Mouse (Mus musculus) intestine, embryonic 14.5 days (tissue): ENCODE data around the gene Cyp4f17. TPM values are rescaled to one million over a fixed set of nuclear protein-coding genes. Genes with fewer than 3 reads are reported as not detected.
"Not testable (repeated sequence)": the region's sequence is repeated elsewhere in the genome, so short reads cannot be mapped to it uniquely, and the experiment has no call there.

Source experiments
- ATAC-seq: fragments of 200-750 bp; cut with Nextera tagmentation; replicated peaks from 2 replicates; pipeline ENCODE4 v1.8.0; 2017; ENCODE audit warnings: low read depth, moderate number of reproducible peaks, moderate TSS enrichment, moderate library complexity; ENCODE audit not compliant: low FRiP score, low TSS enrichment
- DNase-seq: peaks from one replicate; pipeline ENCODE4 v3.0.0-alpha.2; 2018; ENCODE audit warnings: low spot score
- H3K27ac ChIP-seq: fragments of 300-500 bp; sonication (generic); 2 replicates; pipeline ENCODE4 v1.5.1; 2014; ENCODE audit warnings: low read depth, mild to moderate bottlenecking, control low read depth
- H3K27me3 ChIP-seq: fragments of 300-500 bp; sonication (generic); replicated peaks from 2 replicates; pipeline ENCODE4 v1.6.1; 2014; ENCODE audit warnings: low read length, control low read depth; ENCODE audit not compliant: control insufficient read depth, insufficient read depth
- H3K36me3 ChIP-seq: fragments of 300-500 bp; sonication (generic); 2 replicates; pipeline ENCODE4 v1.6.1; 2014; ENCODE audit warnings: low read length, control low read depth; ENCODE audit not compliant: control insufficient read depth, insufficient read depth
- H3K4me1 ChIP-seq: fragments of 300-500 bp; sonication (generic); replicated peaks from 2 replicates; pipeline ENCODE4 v1.6.1; 2014; ENCODE audit warnings: low read length, control low read depth, mixed read lengths; ENCODE audit not compliant: control insufficient read depth, insufficient read depth
- H3K4me2 ChIP-seq: fragments of 300-500 bp; sonication (generic); 2 replicates; pipeline ENCODE4 v1.6.1; 2014; ENCODE audit warnings: low read length
- H3K4me3 ChIP-seq: fragments of 300-500 bp; sonication (generic); 2 replicates; pipeline ENCODE4 v1.5.1; 2014; ENCODE audit warnings: low read depth, low read length, control low read depth, mixed read lengths
- H3K9ac ChIP-seq: fragments of 300-500 bp; sonication (generic); 2 replicates; pipeline ENCODE4 v1.6.1; 2014; ENCODE audit warnings: mild to moderate bottlenecking, low read length
- H3K9me3 ChIP-seq: fragments of 300-500 bp; sonication (generic); 2 replicates; pipeline ENCODE4 v1.6.1; 2016; ENCODE audit warnings: low read length, control low read depth; ENCODE audit not compliant: control insufficient read depth
- WGBS: fragments of 180-500 bp; shearing (Covaris S2); extraction: QIAGEN DNeasy Blood & Tissue Kit; methylation state at CpG from one replicate; pipeline ENCODE4 v1.1.7; 2014; 5-methylcytosine and 5-hydroxymethylcytosine counted together
- polyA plus RNA-seq: library from polyadenylated mRNA; unstranded; fragments of >200 nt; fragmentation: Nextera tagmentation; extraction: Ambion mirVana; gene quantifications from 2 replicates; pipeline ENCODE4 v1.2.1, GENCODE M21; 2014

The Cyp4f17 gene
- polyA plus RNA-seq, 1 experiment from 2014 or later, result 6.9 TPM

DNA sequence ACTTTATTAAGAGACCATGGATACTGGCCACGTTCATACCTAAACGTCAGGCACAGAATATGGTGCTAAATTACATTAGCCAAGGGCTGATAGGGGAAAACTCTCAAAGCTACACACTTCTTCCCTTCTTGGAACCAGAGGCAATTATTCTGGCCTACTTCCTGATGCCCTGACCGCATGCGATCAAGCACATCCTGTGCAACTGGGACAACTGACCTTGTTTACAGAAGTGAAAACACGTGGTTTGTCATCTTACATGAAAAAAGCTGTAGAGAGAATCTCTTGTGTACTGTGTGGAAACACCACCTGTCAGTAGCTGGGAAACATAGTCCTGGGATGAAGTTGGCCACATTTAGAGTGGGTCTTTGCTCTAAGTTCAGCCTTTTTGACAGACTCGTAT, 28.2 kb downstream of the Cyp4f17 start:
- DNase-seq (no peak), ATAC-seq (no peak)
- H3K4me3 ChIP-seq, result no peak overlapping the region
- WGBS, result 78% methylated on average over 6 of the region's 6 CpGs
- H3K27ac ChIP-seq, result no peak overlapping the region
- H3K9me3 ChIP-seq, result no peaks in the 10 kb centered on the region
- H3K36me3 ChIP-seq, result no peaks in the 10 kb centered on the region
- H3K9ac ChIP-seq, result no peak overlapping the region
- H3K4me1 ChIP-seq, result 0 out of 2 replicates have a peak, but pooled peaks cover 4% of the 10 kb centered on the region
- H3K4me2 ChIP-seq, result no peak overlapping the region
- no peaks in the 10 kb centered on the region for H3K27me3 ChIP-seq

DNA sequence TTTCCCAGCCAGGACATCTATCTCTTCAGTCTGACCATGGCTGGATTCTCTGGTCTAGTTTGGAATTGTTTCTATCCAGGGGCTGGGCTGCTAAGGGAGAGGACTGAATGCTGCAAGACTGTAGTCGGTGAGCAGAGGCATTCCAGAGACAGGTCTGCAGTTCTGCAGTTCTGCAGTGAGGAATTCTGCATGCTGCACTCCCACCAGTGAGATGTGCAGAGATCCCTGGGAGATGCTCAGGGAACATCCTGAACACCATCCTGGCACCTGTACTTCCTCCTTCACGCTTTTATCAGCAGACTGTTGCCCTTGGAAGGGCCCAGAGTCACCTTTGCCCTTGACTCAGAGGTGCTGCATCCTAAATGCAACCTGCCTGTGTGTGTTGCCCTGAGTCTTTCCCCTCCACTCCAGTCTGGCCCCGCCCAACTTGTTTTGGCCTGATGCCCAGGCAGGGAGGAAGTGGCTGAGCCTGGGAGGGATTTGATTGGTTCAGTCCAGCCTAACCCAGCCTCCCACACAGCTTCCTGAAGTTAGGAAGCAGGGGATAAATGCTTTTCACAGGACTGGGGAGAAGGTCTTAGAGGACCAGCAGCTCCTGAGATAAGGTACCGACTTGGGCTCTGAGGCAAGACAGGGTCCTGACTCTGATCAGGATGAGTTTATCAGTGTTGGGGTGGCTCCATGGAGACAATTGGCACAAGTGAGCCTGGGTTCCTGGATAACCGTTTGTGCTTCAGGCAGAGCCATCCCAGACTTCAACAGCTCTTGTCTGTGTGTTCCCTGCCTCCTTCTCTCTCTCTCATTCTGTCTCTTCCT, 30.4 kb downstream of the Cyp4f17 start, which contains the start of gene Cyp4f16:
Gene Cyp4f16, plus strand, starts transcription at position 508 of the 816 bp plus-strand sequence.
- not testable (repeated sequence) for H3K27ac ChIP-seq, H3K36me3 ChIP-seq, H3K4me1 ChIP-seq, H3K27me3 ChIP-seq, H3K9me3 ChIP-seq
- DNase-seq (peak; percentile 91), ATAC-seq (peak; percentile 95)
- Histone ChIP-seq H3K4me3 (peak within 1 kb of the TSS; percentile 48), H3K9ac (peak within 1 kb of the TSS; percentile 42), H3K4me2 (peak within 1 kb of the TSS; percentile 50)
- WGBS, result 7% methylated on average over 5 of the region's 5 CpGs

DNA sequence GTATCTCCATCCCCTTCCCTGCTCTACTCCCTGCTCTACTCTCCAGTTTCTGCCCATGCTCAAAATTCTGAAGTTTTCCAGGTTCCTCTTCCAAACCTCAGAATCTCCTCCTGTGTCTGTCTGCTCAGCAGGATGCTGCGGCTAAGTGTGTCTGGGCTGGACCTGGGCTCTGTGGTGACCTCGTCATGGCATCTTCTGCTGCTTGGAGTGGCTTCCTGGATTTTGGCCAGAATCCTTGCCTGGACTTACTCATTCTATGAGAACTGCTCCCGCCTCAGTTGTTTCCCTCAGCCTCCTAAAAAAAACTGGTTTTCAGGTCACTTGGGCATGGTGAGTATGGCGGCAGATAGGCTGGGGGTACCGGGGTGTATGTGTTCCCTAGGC, 31.0 kb downstream of the Cyp4f17 start:
- H3K27me3 ChIP-seq, result no peaks in the 10 kb centered on the region
- H3K27ac ChIP-seq, result no peak overlapping the region

DNA sequence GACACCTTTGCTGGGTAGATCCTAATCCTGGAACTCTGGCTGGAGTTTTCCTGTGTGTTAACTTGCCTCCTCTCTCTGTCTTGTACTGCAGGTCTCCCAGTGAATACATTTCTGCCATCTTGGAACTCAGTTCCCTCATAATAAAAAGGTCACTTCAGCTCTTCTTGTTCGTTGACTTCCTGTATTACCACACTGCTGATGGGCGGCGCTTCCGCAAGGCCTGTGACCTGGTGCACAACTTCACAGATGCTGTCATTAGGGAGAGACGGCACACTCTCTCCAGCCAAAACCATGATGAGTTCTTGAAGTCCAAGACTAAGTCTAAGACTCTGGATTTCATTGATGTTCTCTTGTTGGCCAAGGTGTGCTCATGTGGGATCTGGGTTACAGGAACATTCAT, 38.9 kb downstream of the Cyp4f17 start:
- H3K9ac ChIP-seq, ATAC-seq, H3K27ac ChIP-seq, H3K36me3 ChIP-seq, H3K4me1 ChIP-seq, DNase-seq, H3K27me3 ChIP-seq, H3K9me3 ChIP-seq, H3K4me2 ChIP-seq, H3K4me3 ChIP-seq: not testable (repeated sequence)
- WGBS, result 87% methylated on average over 5 of the region's 5 CpGs

More for the DNA sequence above, 31.0 kb downstream of the Cyp4f17 start:
- 51% methylated on average over 5 of the region's 5 CpGs for WGBS
- H3K4me2 ChIP-seq, result peak overlapping the region; percentile 50
- no peaks in the 10 kb centered on the region for H3K36me3 ChIP-seq
- no peaks in the 10 kb centered on the region for H3K9me3 ChIP-seq
- H3K4me3 ChIP-seq, result peak overlapping the region; percentile 48
- 0 out of 2 replicates have a peak, but pooled peaks cover 4% of the 10 kb centered on the region for H3K4me1 ChIP-seq
- peak overlapping the region; percentile 42 for H3K9ac ChIP-seq
- ATAC-seq (0 out of 2 replicates have a peak, but pooled peaks have one; percentile 25), DNase-seq (peak; percentile 53)

DNA sequence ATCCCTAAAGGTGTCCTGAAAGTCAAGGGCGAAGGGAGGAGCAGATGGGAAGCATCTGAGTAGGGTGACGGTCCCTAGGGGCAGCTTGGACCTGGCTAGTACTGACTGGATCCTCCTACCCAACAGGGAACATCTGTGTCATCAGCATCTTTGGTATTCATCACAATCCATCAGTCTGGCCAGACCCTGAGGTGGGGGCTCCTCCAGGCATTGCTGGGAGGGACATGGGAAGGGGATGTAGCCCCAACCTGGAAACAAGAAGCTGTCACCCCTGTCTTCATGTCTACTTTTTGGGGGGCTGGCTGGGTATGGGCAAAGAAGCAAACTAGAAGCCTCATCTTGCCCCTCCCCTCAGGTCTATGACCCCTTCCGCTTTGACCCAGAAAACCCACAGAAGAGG, 44.5 kb downstream of the Cyp4f17 start:
- DNase-seq, H3K27ac ChIP-seq: not testable (repeated sequence)
- 0 out of 2 replicates have a peak, but pooled peaks have one; percentile 27 for ATAC-seq

DNA sequence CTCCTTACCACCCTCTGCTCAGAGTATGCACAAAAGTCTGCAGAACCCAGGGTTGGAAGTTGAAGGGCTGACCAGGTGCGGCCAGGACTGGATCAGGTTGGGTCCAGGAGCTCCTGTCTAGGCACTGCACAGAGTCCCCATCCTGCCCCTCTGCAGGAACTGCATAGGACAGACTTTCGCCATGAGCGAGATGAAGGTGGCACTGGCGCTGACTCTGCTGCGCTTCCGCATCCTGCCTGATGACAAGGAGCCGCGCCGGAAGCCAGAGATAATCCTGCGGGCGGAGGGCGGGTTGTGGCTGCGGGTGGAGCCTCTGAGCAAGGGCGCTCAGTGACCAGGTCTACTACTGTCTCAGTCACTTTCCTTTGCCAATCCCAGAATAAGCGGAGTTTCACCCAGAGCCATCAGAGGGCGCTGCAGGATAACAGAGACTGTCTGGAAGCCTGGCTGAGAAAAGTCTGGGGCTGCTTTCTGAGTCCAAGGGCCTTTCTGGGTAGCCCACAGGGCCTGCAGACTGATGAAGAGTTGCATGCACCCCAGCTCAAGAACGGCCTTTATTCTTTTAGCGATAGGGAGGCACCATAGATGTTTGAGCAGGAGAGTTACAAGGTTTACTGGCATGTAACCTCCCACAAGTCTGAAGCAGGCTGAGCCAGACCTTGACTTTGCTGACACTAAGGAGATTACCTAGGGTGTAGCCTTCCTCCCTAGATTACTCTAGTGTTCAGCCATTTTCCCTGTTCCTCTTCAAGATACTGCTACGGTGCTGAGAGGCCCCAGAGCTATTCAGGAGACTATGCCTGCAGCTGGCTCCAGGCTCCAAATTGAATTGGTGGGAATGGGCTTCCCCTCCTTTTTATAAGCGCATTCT, 45.3 kb downstream of the Cyp4f17 start:
- peak overlapping the region; percentile 45 for H3K4me2 ChIP-seq
- H3K27me3 ChIP-seq, result no peaks in the 10 kb centered on the region
- no peaks in the 10 kb centered on the region for H3K4me1 ChIP-seq
- H3K27ac ChIP-seq, result no peak overlapping the region
- H3K9ac ChIP-seq, result 0 out of 2 replicates have a peak overlapping the region, but pooled peaks have one; percentile 20
- 13% methylated on average over 20 of the region's 20 CpGs for WGBS
- H3K4me3 ChIP-seq, result peak overlapping the region; percentile 17; the same call in 1 of the 2 replicates
- peak; percentile 91 for DNase-seq
- peak; percentile 88 for ATAC-seq
- H3K36me3 ChIP-seq, result no peaks in the 10 kb centered on the region
- H3K9me3 ChIP-seq, result no peaks in the 10 kb centered on the region

More for the DNA sequence above, 44.5 kb downstream of the Cyp4f17 start:
- H3K4me2 ChIP-seq, result peak overlapping the region; percentile 45
- not testable (repeated sequence) for H3K27me3 ChIP-seq, H3K4me3 ChIP-seq, H3K9ac ChIP-seq, H3K9me3 ChIP-seq, H3K4me1 ChIP-seq, H3K36me3 ChIP-seq
- WGBS, result 87% methylated on average over 3 of the region's 3 CpGs

DNA sequence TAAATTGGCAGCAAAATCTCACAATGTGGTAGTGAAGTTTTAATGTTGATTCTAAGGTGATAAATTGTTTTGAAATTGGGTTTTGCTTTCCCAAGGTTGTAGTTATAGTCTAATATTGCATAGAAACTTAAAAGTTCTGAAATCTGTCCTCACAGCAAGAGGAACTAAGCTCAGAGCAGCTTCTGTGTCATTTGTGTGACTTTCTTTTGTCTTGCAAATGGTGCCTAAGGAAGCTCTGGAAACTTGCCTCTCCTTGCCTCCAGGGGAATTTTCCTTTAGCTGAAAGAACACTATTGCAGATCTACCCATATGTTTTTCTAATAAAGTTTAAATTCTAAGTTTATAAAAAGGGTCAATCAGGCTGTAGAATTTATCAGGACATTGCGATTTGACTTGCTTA, 47.2 kb downstream of the Cyp4f17 start:
- WGBS, result 45% methylated on average over 1 of the region's 1 CpGs
- not testable (repeated sequence) for ATAC-seq

DNA sequence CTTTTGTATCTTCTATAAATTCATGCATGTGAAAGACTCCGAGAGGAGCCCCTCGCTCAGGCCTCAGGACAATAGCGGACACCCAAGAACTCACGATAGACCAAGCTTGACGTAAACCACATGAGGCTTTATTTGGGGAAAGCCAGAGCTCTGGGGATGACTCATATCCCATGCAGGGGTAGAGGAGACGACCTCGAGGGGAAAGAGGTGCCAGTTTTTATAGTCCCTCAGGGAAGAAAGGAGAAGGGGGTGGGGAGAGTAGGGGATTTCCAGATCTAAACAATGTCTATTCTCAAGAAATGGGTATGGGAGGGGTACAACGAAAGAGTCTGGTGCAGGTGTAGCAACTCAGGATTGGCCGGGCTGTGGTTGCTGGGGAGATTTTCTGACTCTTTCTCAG, 48.5 kb downstream of the Cyp4f17 start:
- H3K27ac ChIP-seq, H3K4me3 ChIP-seq, H3K4me2 ChIP-seq, DNase-seq, H3K9ac ChIP-seq, H3K9me3 ChIP-seq, H3K4me1 ChIP-seq, H3K27me3 ChIP-seq, ATAC-seq, H3K36me3 ChIP-seq: not testable (repeated sequence)
- 67% methylated on average over 9 of the region's 9 CpGs for WGBS

More for the DNA sequence above, 47.2 kb downstream of the Cyp4f17 start:
- not testable (repeated sequence) for H3K4me2 ChIP-seq, H3K9ac ChIP-seq, H3K4me3 ChIP-seq, H3K27ac ChIP-seq, H3K9me3 ChIP-seq, H3K27me3 ChIP-seq, DNase-seq, H3K36me3 ChIP-seq, H3K4me1 ChIP-seq
